Mouse (Mus musculus): ENCODE results near the gene Olfr1140. TPM values are rescaled to one million over a fixed set of nuclear protein-coding genes. Genes with fewer than 3 reads are reported as not detected.

Olfr1140 gene
- not detected in 2 replicates for polyA plus RNA-seq (2014; fragmentation: Nextera tagmentation; extraction: Ambion mirVana)

- Histone ChIP-seq H3K9me3 (ENCODE audit: control insufficient read depth, low read depth, low read length) (no peaks in the 10 kb centered on the region), H3K4me1 (ENCODE audit: control insufficient read depth, insufficient read depth, low read length) (no peaks in the 10 kb centered on the region), H3K27me3 (ENCODE audit: control insufficient read depth, insufficient read depth, low read length) (no peaks in the 10 kb centered on the region), H3K4me2 (replicated peaks; ENCODE audit: low read depth, low read length) (no peak within 1 kb of the TSS), H3K4me3 (ENCODE audit: low read depth, low read length) (no peak within 1 kb of the TSS), H3K36me3 (ENCODE audit: control insufficient read depth, insufficient read depth, low read length) (no peaks in the 10 kb centered on the region), H3K9ac (replicated peaks; ENCODE audit: low read depth, low read length) (no peak within 1 kb of the TSS), H3K27ac (ENCODE audit: low read length) (no peak within 1 kb of the TSS)
- no peak for ATAC-seq (ENCODE audit: insufficient number of reproducible peaks, insufficient read depth, low FRiP score, low read depth)
- WGBS = 76% methylated on average over 3 of the region's 3 CpGs
Measured at GRCm38 (mm10) chr2:87743452-87743851, at the start of gene Olfr1140. Gene Olfr1140, plus strand, starts transcription at chr2:87743752.

- Histone ChIP-seq H3K9me3 (ENCODE audit: control insufficient read depth, low read depth, low read length) (no peaks in the 10 kb centered on the region), H3K27me3 (ENCODE audit: control insufficient read depth, insufficient read depth, low read length) (no peaks in the 10 kb centered on the region), H3K9ac (replicated peaks; ENCODE audit: low read depth, low read length) (no peak within 1 kb of the TSS), H3K4me1 (ENCODE audit: control insufficient read depth, insufficient read depth, low read length) (no peaks in the 10 kb centered on the region), H3K4me2 (replicated peaks; ENCODE audit: low read depth, low read length) (no peak within 1 kb of the TSS), H3K36me3 (ENCODE audit: control insufficient read depth, insufficient read depth, low read length) (no peaks in the 10 kb centered on the region), H3K4me3 (ENCODE audit: low read depth, low read length) (no peak within 1 kb of the TSS), H3K27ac (ENCODE audit: low read length) (no peak within 1 kb of the TSS)
- ATAC-seq (ENCODE audit: insufficient number of reproducible peaks, insufficient read depth, low FRiP score, low read depth) = no peak
Measured at GRCm38 (mm10) chr2:87693847-87694246, 49.7 kb upstream of the Olfr1140 start, which contains the start of gene Olfr1136. Gene Olfr1136, minus strand, starts transcription at chr2:87693947.

- no peaks in the 10 kb centered on the region for H3K36me3 ChIP-seq (ENCODE audit: control insufficient read depth, insufficient read depth, low read length)
- no peak within 1 kb of the TSS for H3K4me3 ChIP-seq (ENCODE audit: low read depth, low read length)
- no peaks in the 10 kb centered on the region for H3K27me3 ChIP-seq (ENCODE audit: control insufficient read depth, insufficient read depth, low read length)
- ATAC-seq (ENCODE audit: insufficient number of reproducible peaks, insufficient read depth, low FRiP score, low read depth) = no peak
- H3K9ac ChIP-seq (replicated peaks; ENCODE audit: low read depth, low read length) = no peak within 1 kb of the TSS
- no peak within 1 kb of the TSS for H3K4me2 ChIP-seq (replicated peaks; ENCODE audit: low read depth, low read length)
- H3K4me1 ChIP-seq (ENCODE audit: control insufficient read depth, insufficient read depth, low read length) = no peaks in the 10 kb centered on the region
- no peaks in the 10 kb centered on the region for H3K9me3 ChIP-seq (ENCODE audit: control insufficient read depth, low read depth, low read length)
- no peak within 1 kb of the TSS for H3K27ac ChIP-seq (ENCODE audit: low read length)
Measured at GRCm38 (mm10) chr2:87713079-87713478, 30.5 kb upstream of the Olfr1140 start, which contains the start of gene Olfr1137. Gene Olfr1137, minus strand, starts transcription at chr2:87713179.

- H3K4me2 ChIP-seq (replicated peaks; ENCODE audit: low read depth, low read length) = no peak within 1 kb of the TSS
- no peaks in the 10 kb centered on the region for H3K4me1 ChIP-seq (ENCODE audit: control insufficient read depth, insufficient read depth, low read length)
- H3K36me3 ChIP-seq (ENCODE audit: control insufficient read depth, insufficient read depth, low read length) = no peaks in the 10 kb centered on the region
- no peak within 1 kb of the TSS for H3K4me3 ChIP-seq (ENCODE audit: low read depth, low read length)
- WGBS = 85% methylated on average over 1 of the region's 1 CpGs
- no peak within 1 kb of the TSS for H3K9ac ChIP-seq (replicated peaks; ENCODE audit: low read depth, low read length)
- H3K27ac ChIP-seq (ENCODE audit: low read length) = no peak within 1 kb of the TSS
- no peaks in the 10 kb centered on the region for H3K9me3 ChIP-seq (ENCODE audit: control insufficient read depth, low read depth, low read length)
- ATAC-seq (ENCODE audit: insufficient number of reproducible peaks, insufficient read depth, low FRiP score, low read depth) = no peak
- H3K27me3 ChIP-seq (ENCODE audit: control insufficient read depth, insufficient read depth, low read length) = no peaks in the 10 kb centered on the region
Measured at GRCm38 (mm10) chr2:87739878-87740277, 3.7 kb upstream of the Olfr1140 start, which contains the start of gene Olfr1138. Gene Olfr1138, minus strand, starts transcription at chr2:87739978.

- 84% methylated on average over 1 of the region's 1 CpGs for WGBS
- Histone ChIP-seq H3K9ac (replicated peaks; ENCODE audit: low read depth, low read length) (no peak within 1 kb of the TSS), H3K27ac (ENCODE audit: low read length) (no peak within 1 kb of the TSS), H3K4me2 (replicated peaks; ENCODE audit: low read depth, low read length) (no peak within 1 kb of the TSS), H3K9me3 (ENCODE audit: control insufficient read depth, low read depth, low read length) (no peaks in the 10 kb centered on the region), H3K27me3 (ENCODE audit: control insufficient read depth, insufficient read depth, low read length) (no peaks in the 10 kb centered on the region), H3K36me3 (ENCODE audit: control insufficient read depth, insufficient read depth, low read length) (no peaks in the 10 kb centered on the region), H3K4me1 (ENCODE audit: control insufficient read depth, insufficient read depth, low read length) (no peaks in the 10 kb centered on the region), H3K4me3 (ENCODE audit: low read depth, low read length) (no peak within 1 kb of the TSS)
- ATAC-seq (ENCODE audit: insufficient number of reproducible peaks, insufficient read depth, low FRiP score, low read depth) = no peak
Measured at GRCm38 (mm10) chr2:87753891-87754290, 10.3 kb downstream of the Olfr1140 start, which contains the start of gene Olfr1141. Gene Olfr1141, minus strand, starts transcription at chr2:87753991.

- Histone ChIP-seq H3K9ac (replicated peaks; ENCODE audit: low read depth, low read length) (no peak overlapping the region), H3K4me2 (replicated peaks; ENCODE audit: low read depth, low read length) (no peak overlapping the region), H3K36me3 (ENCODE audit: control insufficient read depth, insufficient read depth, low read length) (no peaks in the 10 kb centered on the region), H3K4me3 (ENCODE audit: low read depth, low read length) (no peak overlapping the region), H3K27ac (ENCODE audit: low read length) (no peak overlapping the region), H3K27me3 (ENCODE audit: control insufficient read depth, insufficient read depth, low read length) (no peaks in the 10 kb centered on the region), H3K9me3 (ENCODE audit: control insufficient read depth, low read depth, low read length) (no peaks in the 10 kb centered on the region), H3K4me1 (ENCODE audit: control insufficient read depth, insufficient read depth, low read length) (no peaks in the 10 kb centered on the region)
- no peak for ATAC-seq (ENCODE audit: insufficient number of reproducible peaks, insufficient read depth, low FRiP score, low read depth)
- WGBS = 65% methylated on average over 1 of the region's 1 CpGs
Measured at GRCm38 (mm10) chr2:87776143-87776542, 32.6 kb downstream of the Olfr1140 start.

GRCm38 (mm10) chr2:87779183-87779582 lies 35.6 kb downstream of the Olfr1140 start, which contains the start of gene Olfr152:
Gene Olfr152, plus strand, starts transcription at chr2:87779483.
- H3K9ac ChIP-seq (replicated peaks; ENCODE audit: low read depth, low read length) = no peak within 1 kb of the TSS
- no peak within 1 kb of the TSS for H3K4me2 ChIP-seq (replicated peaks; ENCODE audit: low read depth, low read length)
- H3K27me3 ChIP-seq (ENCODE audit: control insufficient read depth, insufficient read depth, low read length) = no peaks in the 10 kb centered on the region
- no peaks in the 10 kb centered on the region for H3K9me3 ChIP-seq (ENCODE audit: control insufficient read depth, low read depth, low read length)
- ATAC-seq (ENCODE audit: insufficient number of reproducible peaks, insufficient read depth, low FRiP score, low read depth) = no peak
- no peaks in the 10 kb centered on the region for H3K4me1 ChIP-seq (ENCODE audit: control insufficient read depth, insufficient read depth, low read length)
- H3K4me3 ChIP-seq (ENCODE audit: low read depth, low read length) = no peak within 1 kb of the TSS
- WGBS = 72% methylated on average over 4 of the region's 4 CpGs
- no peaks in the 10 kb centered on the region for H3K36me3 ChIP-seq (ENCODE audit: control insufficient read depth, insufficient read depth, low read length)
- no peak within 1 kb of the TSS for H3K27ac ChIP-seq (ENCODE audit: low read length)

Other genes starting within 250 kb of the Olfr1140 start
- gene Pramel7, start 246.7 kb upstream of the Olfr1140 start, polyA plus RNA-seq (2014; fragmentation: Nextera tagmentation; extraction: Ambion mirVana) = not detected in 2 replicates
- gene Pramel6, start 237.2 kb upstream of the Olfr1140 start, polyA plus RNA-seq (2014; fragmentation: Nextera tagmentation; extraction: Ambion mirVana) = not detected in 2 replicates
- not detected in 2 replicates for gene Olfr153, start 212.0 kb upstream of the Olfr1140 start, polyA plus RNA-seq (2014; fragmentation: Nextera tagmentation; extraction: Ambion mirVana)
- not detected in 2 replicates for gene Olfr1128, start 198.2 kb upstream of the Olfr1140 start, polyA plus RNA-seq (2014; fragmentation: Nextera tagmentation; extraction: Ambion mirVana)
- gene Olfr1129, start 169.8 kb upstream of the Olfr1140 start, polyA plus RNA-seq (2014; fragmentation: Nextera tagmentation; extraction: Ambion mirVana) = not detected in 2 replicates
- not detected in 2 replicates for gene Olfr1130, start 137.5 kb upstream of the Olfr1140 start, polyA plus RNA-seq (2014; fragmentation: Nextera tagmentation; extraction: Ambion mirVana)
- not detected in 2 replicates for gene Olfr1131, start 116.6 kb upstream of the Olfr1140 start, polyA plus RNA-seq (2014; fragmentation: Nextera tagmentation; extraction: Ambion mirVana)
- not detected in 2 replicates for gene Olfr1132, start 106.2 kb upstream of the Olfr1140 start, polyA plus RNA-seq (2014; fragmentation: Nextera tagmentation; extraction: Ambion mirVana)
- gene Olfr1133, start 96.4 kb upstream of the Olfr1140 start, polyA plus RNA-seq (2014; fragmentation: Nextera tagmentation; extraction: Ambion mirVana) = not detected in 2 replicates
- gene Olfr1134, start 85.3 kb upstream of the Olfr1140 start, polyA plus RNA-seq (2014; fragmentation: Nextera tagmentation; extraction: Ambion mirVana) = not detected in 2 replicates
- not detected in 2 replicates for gene Olfr1135, start 70.1 kb upstream of the Olfr1140 start, polyA plus RNA-seq (2014; fragmentation: Nextera tagmentation; extraction: Ambion mirVana)
- not detected in 2 replicates for gene Olfr1136, start 49.8 kb upstream of the Olfr1140 start, polyA plus RNA-seq (2014; fragmentation: Nextera tagmentation; extraction: Ambion mirVana)
- not detected in 2 replicates for gene Olfr1137, start 30.6 kb upstream of the Olfr1140 start, polyA plus RNA-seq (2014; fragmentation: Nextera tagmentation; extraction: Ambion mirVana)
- gene Olfr1138, start 3.8 kb upstream of the Olfr1140 start, polyA plus RNA-seq (2014; fragmentation: Nextera tagmentation; extraction: Ambion mirVana) = not detected in 2 replicates
- gene Olfr1141, start 10.2 kb downstream of the Olfr1140 start, polyA plus RNA-seq (2014; fragmentation: Nextera tagmentation; extraction: Ambion mirVana) = not detected in 2 replicates
- not detected in 2 replicates for gene Olfr152, start 35.7 kb downstream of the Olfr1140 start, polyA plus RNA-seq (2014; fragmentation: Nextera tagmentation; extraction: Ambion mirVana)
- gene Olfr1143, start 56.8 kb downstream of the Olfr1140 start, polyA plus RNA-seq (2014; fragmentation: Nextera tagmentation; extraction: Ambion mirVana) = not detected in 2 replicates
- gene Olfr1145, start 66.1 kb downstream of the Olfr1140 start, polyA plus RNA-seq (2014; fragmentation: Nextera tagmentation; extraction: Ambion mirVana) = not detected in 2 replicates
- not detected in 2 replicates for gene Olfr1148, start 86.8 kb downstream of the Olfr1140 start, polyA plus RNA-seq (2014; fragmentation: Nextera tagmentation; extraction: Ambion mirVana)
- not detected in 2 replicates for gene Olfr1150-ps1, start 100.2 kb downstream of the Olfr1140 start, polyA plus RNA-seq (2014; fragmentation: Nextera tagmentation; extraction: Ambion mirVana)
- not detected in 2 replicates for gene Olfr1151, start 112.1 kb downstream of the Olfr1140 start, polyA plus RNA-seq (2014; fragmentation: Nextera tagmentation; extraction: Ambion mirVana)
- 0.06 TPM in 1 of 2 replicates, not detected in the other for gene Olfr1152, start 122.7 kb downstream of the Olfr1140 start, polyA plus RNA-seq (2014; fragmentation: Nextera tagmentation; extraction: Ambion mirVana)
- not detected in 2 replicates for gene Olfr1153, start 151.2 kb downstream of the Olfr1140 start, polyA plus RNA-seq (2014; fragmentation: Nextera tagmentation; extraction: Ambion mirVana)
- not detected in 2 replicates for gene Olfr1154, start 161.4 kb downstream of the Olfr1140 start, polyA plus RNA-seq (2014; fragmentation: Nextera tagmentation; extraction: Ambion mirVana)
- not detected in 2 replicates for gene Olfr1155, start 201.4 kb downstream of the Olfr1140 start, polyA plus RNA-seq (2014; fragmentation: Nextera tagmentation; extraction: Ambion mirVana)
- not detected in 2 replicates for gene Olfr1156, start 209.3 kb downstream of the Olfr1140 start, polyA plus RNA-seq (2014; fragmentation: Nextera tagmentation; extraction: Ambion mirVana)
- gene Olfr1157, start 224.5 kb downstream of the Olfr1140 start, polyA plus RNA-seq (2014; fragmentation: Nextera tagmentation; extraction: Ambion mirVana) = not detected in 2 replicates
- gene Olfr74, start 230.9 kb downstream of the Olfr1140 start, polyA plus RNA-seq (2014; fragmentation: Nextera tagmentation; extraction: Ambion mirVana) = not detected in 2 replicates
- not detected in 2 replicates for gene Olfr1158, start 246.4 kb downstream of the Olfr1140 start, polyA plus RNA-seq (2014; fragmentation: Nextera tagmentation; extraction: Ambion mirVana)

Measured in stomach, embryonic 14.5 days (tissue).